Mouse (Mus musculus) monocyte, adult 2 months (primary cell): ENCODE measurements at regions not wholly inside any gene's neighbourhood (a gene's known extent, or its start where the extent isn't known, plus 50 kb on each side); places are given as distances from the start of the nearest gene placed in this dataset.

ENCODE experiments used
- DNase-seq, 2 experiments: peaks; one replicate each; pipeline ENCODE4 v3.0.0; 2022; ENCODE audit warnings: low spot score in 2 of 2, low read depth in 1 of 2

DNA sequence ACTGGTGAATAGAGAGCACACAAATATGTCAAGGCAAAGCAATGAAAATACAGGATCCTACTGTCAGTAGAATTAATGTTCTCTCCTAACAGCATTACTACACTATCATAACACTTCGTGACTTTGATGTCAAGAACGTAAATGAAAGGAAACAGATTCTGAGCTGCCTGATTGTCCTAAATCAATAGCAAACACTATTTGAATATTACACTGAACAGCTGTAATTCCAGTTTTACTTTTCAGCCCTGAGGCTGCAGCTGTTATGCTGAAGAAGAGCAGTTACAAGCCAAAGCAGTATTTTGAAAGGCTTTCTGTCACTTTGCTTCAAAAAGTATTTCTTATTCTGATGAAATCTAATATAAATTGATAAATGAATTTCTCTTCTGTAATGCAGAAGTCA is 828.7 kb upstream of the Adgrl2 start:
- no peak for DNase-seq

- no peak for DNase-seq
These were observed 820.7 kb upstream of the Adgrl2 start for GRCm38 (mm10) chr3:149811036-149811435.

- DNase-seq = no peak
These were observed 815.0 kb upstream of the Adgrl2 start for GRCm38 (mm10) chr3:149805345-149805744.

GRCm38 (mm10) chr3:149796123-149796522 is 805.8 kb upstream of the Adgrl2 start:
- no peak for DNase-seq

DNA sequence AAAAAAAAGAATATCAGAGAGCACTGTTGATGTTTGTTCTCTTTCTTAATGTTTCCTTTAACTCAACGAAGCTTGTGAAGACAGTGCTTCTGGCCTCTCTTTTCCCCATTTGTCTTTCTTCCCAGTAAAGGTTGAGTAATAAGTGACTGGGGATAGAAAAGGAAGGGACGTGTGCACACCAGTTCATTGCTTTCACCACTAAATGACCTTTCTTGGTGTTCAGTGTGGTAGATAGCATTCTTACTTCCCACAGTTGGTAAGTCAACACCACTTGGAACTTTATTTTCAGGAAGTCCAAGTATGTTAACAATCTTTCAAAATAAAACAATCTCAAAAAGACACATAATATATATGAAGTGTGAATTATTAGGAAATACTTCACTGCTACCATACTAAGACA is 801.2 kb upstream of the Adgrl2 start:
- DNase-seq = no peak

DNA sequence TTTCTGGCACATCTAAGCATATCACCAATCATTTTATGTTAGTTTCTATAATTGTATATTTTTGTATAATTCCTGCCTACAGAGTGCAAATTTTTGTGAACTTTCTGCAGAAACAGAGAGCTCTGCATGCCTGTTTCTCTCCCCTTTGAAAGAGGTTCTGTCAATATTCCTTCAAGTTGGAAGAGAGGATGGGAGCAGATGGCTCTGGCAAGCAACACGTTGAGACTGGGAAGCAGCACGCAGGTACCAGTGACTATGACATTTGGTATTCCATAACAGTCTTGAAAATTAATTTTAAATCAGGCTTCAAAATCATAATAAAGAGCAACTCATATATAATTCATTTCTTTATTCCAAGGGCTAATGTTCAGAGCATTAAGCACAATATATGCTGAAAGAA is 795.7 kb upstream of the Adgrl2 start:
- DNase-seq = no peak

DNA sequence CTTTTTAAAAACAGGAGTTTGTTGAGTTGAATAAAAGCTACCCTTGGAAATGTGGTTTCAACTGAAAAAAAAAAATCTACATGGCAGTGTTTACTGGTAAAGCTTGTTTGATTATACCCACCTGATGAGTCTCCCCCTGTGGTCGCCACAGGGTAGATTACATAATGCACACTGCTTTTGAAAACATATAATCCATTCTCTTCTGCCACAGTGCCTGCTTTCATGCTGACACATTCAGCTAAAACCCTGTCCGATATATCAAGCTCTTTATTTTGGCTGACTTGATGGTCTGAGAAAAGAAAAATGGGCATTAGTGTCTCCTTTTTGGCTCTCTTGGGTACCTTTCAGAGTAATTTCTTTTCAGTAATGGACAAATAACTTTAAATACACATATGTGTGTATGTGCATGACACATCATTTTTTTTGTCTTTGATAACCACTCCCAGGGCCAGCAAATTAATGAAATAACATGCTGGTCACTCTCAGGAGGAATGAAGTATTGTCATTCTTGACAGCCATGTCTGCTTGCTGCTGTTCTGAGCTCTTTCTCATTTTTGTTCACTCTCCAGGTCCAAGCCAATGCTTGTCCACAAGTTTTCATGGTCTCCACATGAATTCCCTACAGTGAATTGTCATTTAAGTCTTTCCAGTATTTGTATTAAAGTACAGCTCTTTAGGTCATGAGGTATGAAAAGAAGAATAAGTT is 793.7 kb upstream of the Adgrl2 start:
- no peak for DNase-seq

DNA sequence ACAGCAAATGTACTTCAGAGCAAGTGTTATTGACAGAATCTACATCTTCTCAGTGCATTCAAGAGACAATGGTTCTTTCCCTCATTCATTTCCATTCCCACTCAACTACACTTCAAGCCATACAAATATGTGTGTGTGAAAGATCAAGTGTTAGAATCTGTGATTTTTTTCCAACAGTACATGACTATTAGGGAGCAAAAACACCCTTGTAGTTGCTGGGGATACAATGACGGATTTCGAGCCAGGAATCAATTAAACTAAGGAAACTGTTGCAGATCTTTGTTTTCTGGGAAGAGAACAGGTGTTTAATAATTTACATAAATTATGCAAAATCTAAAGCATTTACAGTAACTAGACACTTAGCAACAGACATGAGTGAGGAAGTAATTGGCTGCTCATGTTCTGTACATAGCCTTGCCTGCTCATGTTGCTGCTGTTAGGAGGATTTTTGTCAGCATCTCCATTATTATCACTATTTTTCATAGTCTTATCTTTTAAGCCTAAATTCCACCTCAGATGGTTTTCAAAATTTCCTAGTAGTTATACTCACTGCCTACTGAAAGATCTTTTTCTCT is 777.6 kb upstream of the Adgrl2 start:
- DNase-seq = no peak

DNA sequence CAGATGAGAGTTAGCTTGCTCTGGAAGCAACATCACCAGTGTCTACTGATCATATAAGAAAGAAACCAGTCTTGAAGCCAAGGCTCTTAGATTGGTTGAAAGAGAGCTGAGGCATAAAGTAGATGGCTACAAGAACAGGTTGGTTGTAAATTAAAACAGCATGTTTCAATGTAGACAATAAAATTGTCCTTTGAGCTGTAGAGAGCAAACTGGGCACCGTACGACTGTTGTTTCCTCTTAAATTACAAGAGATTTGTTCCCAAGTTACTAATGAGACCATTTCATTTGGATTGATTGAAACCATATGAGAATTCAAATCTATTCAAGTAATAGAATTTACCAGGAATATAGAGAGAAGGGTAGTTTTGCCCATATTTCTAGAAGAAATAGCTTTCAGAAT is 770.9 kb upstream of the Adgrl2 start:
- DNase-seq = no peak

DNA sequence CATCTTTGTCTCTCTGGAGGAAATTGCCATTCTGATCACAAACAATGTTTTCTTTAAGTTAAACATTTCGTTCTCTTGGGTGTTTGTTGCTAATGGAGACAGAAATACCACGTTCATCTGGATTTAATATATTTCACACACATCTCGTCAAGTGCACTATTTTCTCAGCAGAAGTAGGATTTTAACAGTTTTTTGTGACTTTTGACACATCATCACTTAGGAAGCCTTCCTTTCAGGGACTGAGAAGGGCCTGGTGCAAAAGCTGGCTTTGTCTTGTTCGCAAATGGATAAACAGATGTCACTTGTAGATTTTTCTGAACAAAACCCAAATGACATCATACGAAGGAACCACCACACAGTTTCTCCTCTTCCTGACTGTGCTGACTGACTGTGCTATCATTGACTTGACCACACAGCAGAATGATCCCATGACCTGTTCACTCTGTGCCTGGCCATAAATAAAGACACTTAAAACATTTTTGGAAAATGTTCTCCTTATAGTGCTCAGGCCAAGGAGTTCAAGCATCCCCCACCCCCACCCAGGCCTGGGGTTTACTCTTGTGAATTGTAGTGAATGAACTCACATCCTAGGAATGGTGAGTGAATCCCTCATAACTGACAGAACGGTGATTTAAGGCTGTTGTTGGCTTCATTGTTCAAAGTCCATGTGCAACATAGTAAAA is 767.7 kb upstream of the Adgrl2 start:
- no peak for DNase-seq

DNA sequence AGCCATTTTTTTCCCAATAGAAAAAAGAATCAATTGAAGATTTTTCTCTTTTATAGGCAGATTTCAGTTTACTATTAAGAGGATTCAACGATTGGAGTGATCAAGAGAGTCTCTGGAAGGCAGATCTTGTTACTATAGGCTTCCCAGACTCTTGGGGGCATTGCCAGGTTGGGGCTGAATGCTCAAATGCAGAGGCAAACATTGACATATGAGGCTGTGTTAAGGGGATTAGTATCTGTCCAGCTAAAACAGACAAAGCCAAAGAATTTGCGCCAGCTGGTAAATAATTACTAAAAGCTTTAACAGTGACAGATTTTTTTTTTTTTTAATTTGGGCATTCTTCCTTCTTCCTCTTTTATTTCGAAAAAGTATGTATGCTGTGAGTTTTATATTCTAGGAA is 745.7 kb upstream of the Adgrl2 start:
- DNase-seq = no peak

- no peak for DNase-seq
These were observed 735.9 kb upstream of the Adgrl2 start for GRCm38 (mm10) chr3:149726212-149726611.

GRCm38 (mm10) chr3:149724879-149725278 is 734.5 kb upstream of the Adgrl2 start:
- DNase-seq = no peak

DNA sequence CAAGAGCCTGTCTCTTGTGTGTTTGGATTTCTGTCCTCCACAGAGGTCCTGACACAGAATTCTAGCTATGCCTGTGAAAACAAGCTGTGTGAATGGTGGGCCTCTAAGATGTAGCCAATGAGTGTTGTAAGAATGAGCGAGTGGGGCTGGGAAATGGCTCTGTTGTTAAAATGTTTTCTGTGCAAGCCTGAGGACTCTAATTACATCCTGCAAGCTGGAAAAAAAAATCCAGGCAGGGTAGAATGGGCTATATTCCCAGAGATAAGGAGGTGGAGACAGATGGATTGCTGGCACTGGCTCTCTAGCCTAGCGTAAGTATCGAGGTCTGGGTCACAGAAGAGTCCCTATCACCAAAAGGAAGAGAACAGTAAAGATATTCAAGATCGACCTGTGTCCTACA is 731.5 kb upstream of the Adgrl2 start:
- DNase-seq = no peak

DNA sequence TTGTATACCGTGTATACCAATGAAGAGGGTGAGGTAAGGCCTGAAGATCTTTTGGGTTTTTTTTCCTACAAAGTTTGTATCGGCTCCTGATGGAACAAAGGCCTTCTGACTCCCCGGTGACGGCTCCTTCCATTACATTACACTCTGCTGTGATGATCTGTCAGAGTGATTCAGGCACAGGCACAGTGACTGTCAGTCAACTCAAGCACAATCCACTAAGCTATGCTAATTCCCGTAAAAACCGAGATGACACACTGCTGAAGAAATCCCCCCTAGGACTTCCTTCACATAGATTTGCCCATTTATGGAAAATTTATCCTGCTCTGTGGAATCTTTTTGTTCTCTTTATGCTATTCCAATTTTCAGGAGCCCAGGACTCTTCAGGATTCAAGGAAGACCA is 730.0 kb upstream of the Adgrl2 start:
- DNase-seq = no peak

DNA sequence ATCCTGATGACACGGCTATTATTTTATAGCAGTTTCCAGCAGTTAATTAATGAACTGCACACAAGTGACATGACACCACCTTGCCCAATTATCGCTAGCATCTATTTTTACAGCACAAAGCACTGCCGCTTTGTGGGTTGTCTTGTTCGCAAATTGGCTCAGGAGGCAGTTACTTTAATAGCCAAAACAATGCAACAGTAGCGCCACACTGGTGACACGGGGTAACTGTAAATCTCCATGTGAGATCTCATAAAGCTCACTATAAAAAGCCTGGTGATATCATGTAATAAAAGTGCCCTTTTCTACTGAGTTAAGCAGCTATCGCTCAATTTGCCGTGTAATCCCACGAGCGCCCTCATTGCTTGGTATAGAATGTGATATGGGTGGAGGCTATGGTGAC is 715.4 kb upstream of the Adgrl2 start:
- no peak for DNase-seq

GRCm38 (mm10) chr3:149705322-149705721 is 715.0 kb upstream of the Adgrl2 start:
- no peak for DNase-seq

GRCm38 (mm10) chr3:149704478-149704877 is 714.1 kb upstream of the Adgrl2 start:
- no peak for DNase-seq

DNA sequence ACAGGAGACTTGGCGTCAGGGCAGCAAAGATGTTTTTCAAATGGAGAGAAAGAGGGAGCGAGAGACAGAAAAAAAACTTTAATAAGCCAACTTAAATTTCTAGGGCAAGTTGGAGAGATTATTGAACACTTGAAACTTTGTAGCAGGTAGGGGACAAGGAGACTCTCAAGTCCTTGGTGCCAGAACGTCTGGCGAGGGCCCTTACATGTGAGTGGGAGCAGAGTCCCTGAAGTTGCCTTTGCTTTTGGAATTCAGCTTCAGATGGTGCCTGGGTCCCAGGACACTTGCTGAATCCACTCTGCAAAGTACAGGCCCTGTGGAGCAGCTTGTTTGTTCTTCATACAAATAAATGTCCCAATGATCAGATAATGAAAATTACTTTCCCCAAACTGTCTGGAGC is 693.2 kb upstream of the Adgrl2 start:
- DNase-seq = no peak

- DNase-seq = no peak
These were observed 691.9 kb upstream of the Adgrl2 start for GRCm38 (mm10) chr3:149682246-149682645.

DNA sequence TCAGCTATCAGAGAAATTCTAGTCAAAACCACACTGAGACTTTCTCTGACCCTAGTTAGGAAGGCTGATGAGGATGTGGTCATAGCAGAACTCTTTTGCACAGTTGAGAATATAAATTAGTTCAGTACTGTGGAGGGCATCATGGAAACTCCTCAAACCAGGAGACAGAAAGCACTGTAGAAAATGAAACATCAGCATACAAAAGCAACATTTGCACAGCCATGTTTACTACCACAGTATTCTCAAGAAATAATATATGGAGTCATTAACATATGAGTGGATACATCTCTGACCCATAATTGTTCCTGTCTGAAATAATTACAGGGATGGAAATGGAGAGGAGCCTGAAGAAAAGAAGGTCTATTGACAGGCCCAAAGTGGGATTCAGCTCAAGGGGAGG is 683.6 kb upstream of the Adgrl2 start:
- DNase-seq = no peak

DNA sequence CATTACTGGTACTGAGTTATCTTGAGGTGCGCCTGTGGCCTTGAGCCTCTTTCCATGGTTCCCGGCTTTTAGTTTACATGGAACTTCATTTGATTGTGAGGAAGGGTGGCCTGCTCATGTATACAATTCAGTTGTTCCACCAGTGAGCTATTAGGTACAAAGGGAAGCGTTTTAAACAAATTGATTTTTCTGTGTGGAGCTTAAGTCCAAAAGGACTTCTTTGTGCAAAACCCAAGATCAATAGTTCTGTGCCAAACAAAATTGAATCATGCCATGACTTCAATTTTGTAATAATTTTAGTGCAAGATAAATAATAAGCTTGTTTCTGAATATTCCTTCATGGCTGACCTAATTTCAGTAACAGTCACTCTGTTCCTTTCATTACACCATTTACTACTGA is 674.3 kb upstream of the Adgrl2 start:
- no peak for DNase-seq

DNA sequence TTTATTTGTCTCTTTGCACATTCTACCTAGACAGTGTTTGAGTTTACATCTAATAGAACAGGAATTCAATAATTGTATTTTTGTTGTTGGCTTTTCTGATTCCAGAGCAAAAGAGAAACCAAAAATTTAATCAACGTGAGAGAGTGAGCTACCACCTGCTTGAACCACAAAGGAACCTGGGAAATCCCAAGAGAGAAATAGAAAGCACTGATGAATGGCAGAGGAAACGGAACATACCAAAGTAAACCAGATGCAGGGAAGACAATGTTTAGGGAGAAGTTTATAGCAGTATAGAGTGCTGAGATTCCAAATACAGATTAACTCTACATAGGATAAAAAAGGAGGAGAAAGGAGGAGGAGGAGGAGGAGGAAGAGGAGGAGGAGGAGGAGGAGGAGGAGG is 648.0 kb upstream of the Adgrl2 start:
- DNase-seq = no peak
